Mouse (Mus musculus) right cerebral cortex, postnatal 10 days (tissue): ENCODE data around the gene Slc30a10.
A peak's percentile ranks its signal among the peaks of the same experiment; 100 is the strongest.

ENCODE experiments used
- DNase-seq, 2 experiments: peaks; one replicate each; pipeline ENCODE4 v3.0.0; 2021; ENCODE audit warnings: low spot score in 2 of 2

The Slc30a10 gene

GRCm38 (mm10) chr1:185517566-185517965 lies 62.9 kb downstream of the Slc30a10 start:
- peak; percentile 38 to 55 for DNase-seq
